Mouse (Mus musculus) mature B cell (primary cell): ENCODE results near the gene Mrgprb2.

Experiments
- in situ Hi-C: fragments of 300-500 bp; cut with MboI; formaldehyde crosslinking; loops from 2 replicates; pipeline ENCODE4 v1.14.3; 2019

Mrgprb2 gene

GRCm38 (mm10) chr7:48557986-48558385 is at the start of gene Mrgprb2:
Gene Mrgprb2 (minus strand): TSS chr7:48558086.
- in situ Hi-C loops: no loop called here
